In genomic region chr16:63094126-63094840, GRCm38 (mm10) we compare ENCODE assay signal across 12 mouse cellular contexts.
A peak's percentile ranks its signal among the peaks of the same experiment; 100 is the strongest.
DNase-seq lines count a peak whose midpoint lies in the region; ATAC-seq lines count a peak whose summit lies in the region.
"Had no signal": no experiment of that assay in that cellular context is flagged by ENCODE, and none has a peak within 500 bp of the region (broad histone marks: within the 10 kb centered on the region; RNA-seq: fewer than 3 reads in every experiment).

No protein-coding gene starts in this region.

- no peak overlapping the region for H3K4me3 ChIP-seq in neural tube, embryonic 15.5 days (replicated peaks)
- H3K4me3 ChIP-seq: hindbrain, embryonic 13.5 days had no signal

- intact Hi-C loops in heart, postnatal 25 days (cut with DNase I) = no loop called here

- H3K27ac ChIP-seq in neural tube, embryonic 15.5 days (replicated peaks) = no peak overlapping the region
- H3K27ac ChIP-seq: hindbrain, embryonic 13.5 days; macrophage had no signal

- H3K27me3 ChIP-seq in neural tube, embryonic 15.5 days (replicated peaks) = no peaks in the 10 kb centered on the region
- H3K27me3 ChIP-seq: CH12.LX; hindbrain, embryonic 13.5 days had no signal

- no peaks in the 10 kb centered on the region for H3K36me3 ChIP-seq in neural tube, embryonic 15.5 days
- H3K36me3 ChIP-seq: hindbrain, embryonic 13.5 days had no signal

- no peak overlapping the region for H3K9ac ChIP-seq in neural tube, embryonic 15.5 days (replicated peaks)
- H3K9ac ChIP-seq: hindbrain, embryonic 13.5 days had no signal

- 95% methylated on average over 5 of the region's 5 CpGs for WGBS in neural tube, embryonic 15.5 days

- H3K4me2 ChIP-seq in neural tube, embryonic 15.5 days = no peak overlapping the region
- H3K4me2 ChIP-seq: hindbrain, embryonic 13.5 days had no signal

- no peaks in the 10 kb centered on the region for H3K9me3 ChIP-seq in neural tube, embryonic 15.5 days (replicated peaks)
- H3K9me3 ChIP-seq: hindbrain, embryonic 13.5 days had no signal

- peaks cover 7% of the 10 kb centered on the region for H3K4me1 ChIP-seq in neural tube, embryonic 15.5 days

- no peak for ATAC-seq in neural tube, embryonic 15.5 days (ENCODE audit: low FRiP score)

- peak; percentile 15 to 47 for DNase-seq in heart, adult 18-20 months
- DNase-seq in heart, postnatal 25 days (ENCODE audit: low spot score) = no peak
- DNase-seq in ovary, postnatal 36 days (ENCODE audit: low spot score) = peak; percentile 19
- DNase-seq in ovary, postnatal 10 days (ENCODE audit: low spot score) = no peak
- peak; percentile 51 for DNase-seq in kidney, postnatal 25 days
- no peak for DNase-seq in gastrocnemius, adult 8-10 months (ENCODE audit: low spot score in 2 of 2)
- DNase-seq: spleen, adult 18-20 months; thymus, postnatal 14 days had no signal

Comparison
In these comparisons a context has a peak if more than half of its experiments do, and no peak if none do; other contexts are left out.
1. DNase-seq: peak in heart, adult 18-20 months (2 of 2), ovary, postnatal 36 days (single experiment) and kidney, postnatal 25 days (2 of 2); none in heart, postnatal 25 days (single experiment), ovary, postnatal 10 days (single experiment) and gastrocnemius, adult 8-10 months (0 of 2).